ENCODE assay signal across 8 mouse cellular contexts in genomic region chr7:99483271-99483923, GRCm38 (mm10). TPM values are rescaled to one million over a fixed set of nuclear protein-coding genes. Genes with fewer than 3 reads are reported as not detected.
DNase-seq lines count a peak whose midpoint lies in the region; ATAC-seq lines count a peak whose summit lies in the region.

TSS of gene Rps3 (minus strand) at chr7:99483738.

- peak within 1 kb of the TSS; percentile 72 for H3K4me2 ChIP-seq in hindbrain, embryonic 15.5 days

- peak within 1 kb of the TSS; percentile 58 for H3K9ac ChIP-seq in hindbrain, embryonic 15.5 days

- peak within 1 kb of the TSS; percentile 89 for H3K27ac ChIP-seq in hindbrain, embryonic 15.5 days (replicated peaks)

- DNase-seq in T-cell, adult 2 months (ENCODE audit: low spot score): peak; percentile 96
- DNase-seq in cerebellum, postnatal 36 days: peak; percentile 91
- peak; percentile 92 to 98 for DNase-seq in frontal cortex, postnatal 36 days (ENCODE audit: low spot score in 2 of 2)
- peak; percentile 95 for DNase-seq in left cerebral cortex, adult 11 months (ENCODE audit: low spot score)
- DNase-seq in lung, postnatal 4 days: peak; percentile 95 to 96
- peak; percentile 87 for DNase-seq in retina, postnatal 7 days (ENCODE audit: low read depth, low spot score)
- DNase-seq in urinary bladder, adult 2 months (ENCODE audit: low spot score): peak; percentile 95

- peak; percentile 96 for ATAC-seq in hindbrain, embryonic 15.5 days (ENCODE audit: low FRiP score, low read depth)

- peaks cover 44% of the 10 kb centered on the region for H3K4me1 ChIP-seq in hindbrain, embryonic 15.5 days (replicated peaks)

- 0 out of 2 replicates have a peak, but pooled peaks cover 3% of the 10 kb centered on the region for H3K27me3 ChIP-seq in hindbrain, embryonic 15.5 days

- no peaks in the 10 kb centered on the region for H3K9me3 ChIP-seq in hindbrain, embryonic 15.5 days

- H3K4me3 ChIP-seq in hindbrain, embryonic 15.5 days: peak within 1 kb of the TSS; percentile 74

- peaks cover 37% of the 10 kb centered on the region for H3K36me3 ChIP-seq in hindbrain, embryonic 15.5 days

- WGBS in hindbrain, embryonic 15.5 days: under 1% methylated on average over 45 of the region's 45 CpGs

RNA-seq across cellular contexts. Expression of gene Rps3, which starts in this region (rescaled TPM):
- 401 and 427 TPM in 2 replicates for polyA plus RNA-seq in hindbrain, embryonic 15.5 days (2015; fragmentation: Nextera tagmentation; extraction: Ambion mirVana)
- polyA plus RNA-seq in urinary bladder, adult 2 months (2012; rRNA removed): 1,354 and 1,732 TPM in 2 replicates

Comparison
In these comparisons a context has a peak if more than half of its experiments do, and no peak if none do; other contexts are left out.
1. Peak in every context shown above with its lines: DNase-seq, ATAC-seq, H3K4me3 ChIP-seq and H3K27ac ChIP-seq.